In the genomic region with DNA sequence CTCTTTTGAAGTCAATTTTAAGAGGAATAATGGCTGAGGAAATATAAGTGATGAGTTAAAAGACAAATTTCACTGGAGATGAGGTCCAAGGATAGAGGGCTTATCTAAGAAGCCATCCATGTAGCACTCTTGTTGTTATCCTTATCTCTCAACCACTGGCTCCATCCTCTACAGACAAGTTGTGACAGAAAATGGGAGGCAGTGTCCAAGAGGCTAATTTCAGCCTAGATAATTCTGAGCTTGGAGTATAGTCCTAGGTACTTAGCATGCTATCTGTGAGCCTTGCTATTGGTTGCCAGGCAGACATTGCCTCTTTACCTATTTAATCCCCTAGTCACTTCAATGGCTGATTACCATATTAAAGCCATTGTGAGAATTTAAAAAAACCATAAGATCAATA, we compare ENCODE assay signal across 24 mouse cellular contexts.
"Had no signal": no experiment of that assay in that cellular context is flagged by ENCODE, and none has a peak within 500 bp of the region (broad histone marks: within the 10 kb centered on the region; RNA-seq: fewer than 3 reads in every experiment).

No protein-coding gene starts in this region.

- H3K9ac ChIP-seq: limb, embryonic 13.5 days; lung, embryonic 14.5 days; neural tube, embryonic 12.5 days; neural tube, embryonic 15.5 days had no signal

- ATAC-seq: inflammation-experienced regulatory T-cells, adult 6 months; intestine, embryonic 16.5 days; lung, postnatal 0 days had no signal

- DNase-seq: kidney, adult 18-20 months; kidney, adult 9 months; kidney, postnatal 14 days; kidney, postnatal 4 days; layer of hippocampus, adult 9-11 months; lung, embryonic 14.5 days; midbrain, embryonic 14.5 days; right cerebral cortex, adult 18-20 months; right cerebral cortex, postnatal 14 days; right cerebral cortex, postnatal 4 days; thymus, adult 2 months; thymus, postnatal 25 days had no signal

- H3K27ac ChIP-seq: layer of hippocampus, adult 2 months; limb, embryonic 10.5 days; limb, embryonic 13.5 days; macrophage; neural tube, embryonic 12.5 days; neural tube, embryonic 15.5 days; stomach, postnatal 0 days had no signal

- H3K4me3 ChIP-seq: layer of hippocampus, adult 2 months; limb, embryonic 10.5 days; limb, embryonic 13.5 days; megakaryocyte, embryonic 14.5 days; neural tube, embryonic 12.5 days; neural tube, embryonic 15.5 days had no signal

- H3K27me3 ChIP-seq: neural tube, embryonic 12.5 days; neural tube, embryonic 15.5 days had no signal

- H3K36me3 ChIP-seq: limb, embryonic 10.5 days; limb, embryonic 13.5 days; neural tube, embryonic 12.5 days; neural tube, embryonic 15.5 days had no signal

- H3K4me1 ChIP-seq: limb, embryonic 10.5 days; limb, embryonic 13.5 days; neural tube, embryonic 12.5 days; neural tube, embryonic 15.5 days had no signal

- H3K4me2 ChIP-seq: limb, embryonic 13.5 days; lung, embryonic 14.5 days; midbrain, embryonic 11.5 days; neural tube, embryonic 12.5 days; neural tube, embryonic 15.5 days had no signal

- H3K9me3 ChIP-seq: limb, embryonic 10.5 days; limb, embryonic 13.5 days; megakaryocyte, embryonic 14.5 days; neural tube, embryonic 12.5 days; neural tube, embryonic 15.5 days had no signal
